Mouse (Mus musculus): ENCODE results near the gene Adss.

DNA sequence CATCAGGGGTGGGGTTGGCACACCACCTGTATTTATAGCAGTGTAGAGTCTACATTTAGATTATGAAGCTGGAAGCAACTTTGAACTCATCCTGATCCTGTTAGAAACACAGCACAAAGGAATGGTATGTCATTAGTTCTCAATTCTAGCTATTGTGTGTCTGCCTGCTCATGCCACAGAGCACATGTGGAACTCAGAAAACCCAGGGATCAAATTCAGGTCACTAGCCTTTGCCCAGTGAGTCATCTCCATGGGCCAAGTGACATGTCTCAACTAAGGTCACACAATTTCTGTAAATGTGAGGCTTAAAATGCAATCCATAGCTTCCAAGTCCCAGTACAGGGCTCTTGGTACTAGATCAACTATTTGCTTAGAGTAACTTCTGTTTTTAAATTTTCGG is 54.2 kb downstream of the Adss start:
- TF ChIP-seq REST (IDR thresholded peaks at IDR 0.05; ENCODE audit: insufficient read depth, insufficient read length) (no peak), MYOD1 (IDR thresholded peaks at IDR 0.05; ENCODE audit: control insufficient read depth in 1 of 3, insufficient read length in 2 of 3, low read depth in 2 of 3) (no peak), POLR2A (IDR thresholded peaks at IDR 0.05; ENCODE audit: insufficient read length, low read depth) (no peak)
